Mouse (Mus musculus) cerebellum, postnatal 4 days (tissue): ENCODE data around the gene Scfd2.

Source experiments
- DNase-seq, 2 experiments: peaks; one replicate each; pipeline ENCODE4 v3.0.0; 2022; ENCODE audit warnings: low spot score in 2 of 2, mixed read lengths in 1 of 2

The Scfd2 gene

DNA sequence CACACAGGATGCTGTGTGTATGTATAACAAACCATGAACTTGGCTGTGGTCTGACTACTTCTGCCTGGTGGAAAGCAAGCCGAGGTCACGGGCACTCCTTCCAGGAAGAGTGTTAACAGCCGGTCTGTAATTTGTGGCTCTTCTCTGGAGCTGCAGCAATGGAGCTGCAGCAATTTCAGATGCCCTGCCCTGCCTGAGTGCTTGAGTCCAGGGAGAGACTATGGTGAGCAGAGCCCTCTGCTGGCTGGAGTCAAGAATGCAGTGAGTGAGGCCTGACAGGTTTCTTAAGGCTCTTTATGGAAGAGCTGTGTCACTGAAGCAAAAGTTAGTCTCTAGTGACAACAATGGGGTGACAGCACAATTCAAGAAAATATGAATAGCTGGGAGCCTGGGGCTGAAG lies 253.8 kb downstream of the Scfd2 start:
- DNase-seq, result peak; percentile 84 to 92

DNA sequence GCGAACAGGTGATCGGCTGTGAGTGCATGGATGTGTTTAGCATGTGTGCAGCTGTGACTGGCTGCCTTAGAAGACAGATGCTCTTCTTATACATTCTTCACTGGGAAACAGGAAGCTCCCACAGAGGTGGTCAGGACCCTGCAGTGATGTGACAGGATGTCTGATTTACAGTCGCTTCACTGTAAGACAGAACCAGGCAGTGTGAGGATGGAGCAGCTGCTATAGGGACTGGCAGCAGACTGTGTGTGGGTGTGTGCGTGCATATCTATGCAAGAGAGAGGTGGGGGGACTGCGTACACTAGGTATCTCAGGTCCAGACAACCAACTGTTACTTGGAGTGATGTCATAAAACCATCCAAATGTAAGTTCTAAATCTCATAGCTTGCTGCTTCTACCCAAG lies 254.3 kb downstream of the Scfd2 start:
- no peak for DNase-seq

DNA sequence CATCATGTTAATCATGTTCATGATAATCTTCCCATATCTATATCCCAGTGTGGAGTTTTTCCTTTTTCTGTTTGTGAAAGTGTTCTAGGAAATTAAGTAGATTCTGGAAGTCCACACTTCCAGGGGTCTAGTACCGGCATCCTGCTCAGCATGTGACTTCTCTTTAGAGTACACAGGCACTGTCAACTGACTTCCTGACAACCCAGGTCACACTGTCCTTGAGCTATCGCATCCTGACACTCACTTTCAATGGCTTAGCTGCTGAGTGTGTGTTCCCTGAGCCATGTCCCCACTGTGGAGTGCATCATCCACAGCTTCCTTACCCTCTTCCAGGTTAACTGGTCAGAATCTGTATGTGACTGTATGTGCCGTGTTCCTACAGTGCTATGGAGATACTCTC lies 258.2 kb downstream of the Scfd2 start:
- no peak for DNase-seq

DNA sequence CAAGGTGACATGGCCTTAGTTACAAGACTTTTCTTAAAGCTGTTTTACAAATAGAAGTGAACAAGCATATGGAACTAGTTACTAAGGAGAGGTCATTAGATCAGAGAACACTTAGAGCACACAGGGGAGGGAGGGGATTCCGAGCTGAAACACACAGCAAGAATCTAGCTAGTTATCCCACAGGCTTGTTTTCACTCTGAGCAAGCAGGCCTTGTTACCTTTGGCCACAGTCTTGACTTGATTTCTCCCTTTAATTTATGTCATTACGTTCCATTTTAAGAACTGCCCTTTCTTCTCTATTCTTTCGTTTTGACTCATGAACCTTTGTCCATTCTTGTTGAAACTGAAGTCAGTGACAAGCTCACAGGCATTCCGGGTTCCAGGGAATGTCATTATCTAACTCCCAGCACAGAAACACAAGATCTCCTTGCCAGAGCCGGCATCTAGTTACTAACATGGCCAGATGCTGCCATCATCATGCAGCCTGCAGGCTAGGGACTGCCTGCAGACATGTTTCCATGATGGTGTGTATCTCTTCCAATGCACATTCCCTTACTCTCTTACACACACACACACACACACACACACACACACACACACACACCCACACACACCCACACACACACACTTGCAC lies 263.7 kb downstream of the Scfd2 start:
- DNase-seq, result no peak

DNA sequence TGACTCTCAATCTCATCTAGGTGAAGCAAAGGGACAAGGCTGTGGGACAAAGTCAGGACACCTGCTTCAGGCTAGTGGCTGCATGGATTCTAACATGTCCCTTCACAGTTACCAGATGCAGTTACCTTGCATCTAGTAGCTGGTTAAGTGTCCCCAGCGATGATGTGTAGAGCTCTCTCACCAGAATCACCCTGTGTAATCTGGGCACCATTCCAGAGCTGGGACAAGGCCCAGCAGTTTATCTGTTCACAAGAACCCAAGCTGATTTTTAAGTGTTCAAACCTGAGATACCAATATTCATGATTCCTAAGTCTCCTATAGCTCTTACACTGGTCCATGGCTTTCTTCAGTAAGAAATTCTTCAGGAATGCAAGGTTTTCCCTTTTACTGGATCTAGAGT lies 264.4 kb downstream of the Scfd2 start:
- no peak for DNase-seq

DNA sequence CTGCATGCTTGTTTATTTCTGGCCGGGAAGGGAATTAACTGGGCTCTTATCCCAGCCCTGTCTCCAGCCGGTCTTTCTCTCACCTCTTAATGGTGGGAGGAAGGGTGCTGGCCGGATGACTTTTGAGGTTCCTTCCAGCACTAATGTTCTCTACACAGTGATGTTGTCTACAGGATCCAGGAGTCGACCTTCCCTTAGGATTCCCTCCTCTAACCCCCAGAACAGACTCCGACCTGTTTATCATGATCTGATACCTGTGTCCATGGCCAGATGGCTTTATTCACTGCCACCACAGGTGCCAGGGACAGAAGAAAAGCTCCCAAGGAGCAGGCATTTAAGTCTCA lies 265.1 kb downstream of the Scfd2 start:
- no peak for DNase-seq

DNA sequence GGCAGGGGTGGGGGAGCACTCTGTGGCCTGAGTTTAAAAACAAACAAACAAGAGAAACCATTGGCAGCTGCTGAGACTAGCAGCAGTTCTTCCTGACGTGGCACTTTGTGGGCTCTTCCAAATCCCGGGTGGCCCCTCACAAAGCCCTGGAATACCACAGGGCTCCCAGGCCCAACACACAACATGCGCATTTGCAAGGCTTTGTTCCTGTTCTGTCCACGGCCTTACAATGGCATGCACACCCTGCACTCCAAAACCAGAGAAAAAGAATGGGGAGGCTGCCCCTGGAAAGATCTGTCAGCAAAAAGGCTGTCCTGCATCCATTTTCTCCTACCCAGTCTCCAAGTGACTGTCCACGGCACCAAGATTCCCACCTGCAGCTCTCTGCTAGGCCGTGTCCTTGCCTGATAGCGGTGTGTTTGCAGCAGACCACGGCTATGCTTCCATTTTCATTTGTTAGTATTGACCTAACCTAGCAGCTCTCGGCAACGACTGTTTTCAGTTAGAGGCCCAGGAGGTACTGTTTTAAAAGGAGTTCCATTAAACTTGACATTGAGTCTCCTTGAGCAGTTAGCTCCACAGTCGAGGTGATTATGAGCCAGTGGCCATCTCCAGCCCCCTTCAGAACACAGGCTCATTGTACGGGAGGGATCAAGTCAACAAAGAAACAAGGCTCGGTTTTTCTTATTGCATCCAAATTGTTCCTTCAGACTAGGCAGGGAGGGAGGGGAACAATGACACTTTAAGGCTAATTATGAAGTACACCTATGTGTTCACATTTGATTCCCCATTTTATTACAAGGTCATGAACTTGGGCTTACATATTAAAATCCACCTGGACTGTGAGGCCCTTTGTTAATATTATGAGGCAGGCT lies 265.7 kb downstream of the Scfd2 start:
- DNase-seq, result no peak

DNA sequence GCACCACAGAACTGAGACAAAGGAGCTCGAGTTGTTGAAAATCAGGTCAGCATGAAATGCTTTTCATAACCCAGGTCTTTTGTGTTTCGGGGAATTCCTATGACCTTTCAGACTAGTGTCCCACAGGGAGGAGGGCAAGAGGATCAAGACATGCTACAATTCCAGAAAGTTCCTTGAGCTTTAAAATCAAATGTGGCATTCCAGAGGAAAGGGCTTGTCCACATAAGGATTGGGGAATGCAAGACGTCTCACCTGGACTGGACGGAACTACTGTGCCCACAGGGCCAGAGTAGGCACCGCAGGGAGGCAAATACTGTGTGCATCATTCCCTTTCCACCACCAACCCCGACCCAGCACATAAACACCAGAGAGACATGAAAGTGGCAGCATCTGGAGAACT lies 266.4 kb downstream of the Scfd2 start:
- no peak for DNase-seq

DNA sequence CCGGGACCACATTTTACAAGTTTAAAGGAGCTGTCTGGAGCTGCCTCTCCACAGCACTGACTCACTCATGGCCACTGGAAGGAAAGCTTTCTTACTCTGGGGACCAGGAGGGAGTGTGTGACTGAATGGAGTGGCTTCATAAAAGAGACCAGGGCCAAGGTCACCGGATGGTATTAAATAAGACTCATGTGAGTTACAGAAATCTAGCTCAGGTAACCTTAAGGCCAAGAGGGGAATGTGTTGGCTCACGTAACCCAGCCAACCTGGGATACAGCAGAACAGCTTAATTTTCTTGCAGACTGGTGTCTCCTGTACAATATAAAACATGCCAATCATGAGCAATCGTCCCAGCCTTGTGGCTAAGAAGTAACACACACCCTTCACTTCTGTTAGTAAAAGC lies 267.0 kb downstream of the Scfd2 start:
- DNase-seq, result no peak

DNA sequence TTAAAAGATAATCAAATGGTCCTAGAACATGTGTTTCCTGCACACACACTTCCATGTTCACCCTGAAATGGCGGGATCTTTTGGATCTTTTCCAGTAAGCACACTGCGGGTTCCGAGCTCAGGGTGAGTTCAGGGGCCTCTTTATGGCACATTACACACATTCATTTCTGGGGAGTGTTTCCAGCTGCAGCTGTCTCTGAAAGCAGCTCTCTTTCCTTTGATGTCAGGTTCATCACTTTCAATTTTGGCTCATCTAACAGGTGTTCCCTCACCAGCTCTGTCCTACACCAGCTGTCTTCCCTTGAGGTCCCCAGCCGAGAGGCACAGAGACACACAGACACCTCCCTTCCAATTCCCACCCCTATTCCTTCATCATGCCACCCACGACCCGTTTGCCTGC lies 270.5 kb downstream of the Scfd2 start:
- no peak for DNase-seq

DNA sequence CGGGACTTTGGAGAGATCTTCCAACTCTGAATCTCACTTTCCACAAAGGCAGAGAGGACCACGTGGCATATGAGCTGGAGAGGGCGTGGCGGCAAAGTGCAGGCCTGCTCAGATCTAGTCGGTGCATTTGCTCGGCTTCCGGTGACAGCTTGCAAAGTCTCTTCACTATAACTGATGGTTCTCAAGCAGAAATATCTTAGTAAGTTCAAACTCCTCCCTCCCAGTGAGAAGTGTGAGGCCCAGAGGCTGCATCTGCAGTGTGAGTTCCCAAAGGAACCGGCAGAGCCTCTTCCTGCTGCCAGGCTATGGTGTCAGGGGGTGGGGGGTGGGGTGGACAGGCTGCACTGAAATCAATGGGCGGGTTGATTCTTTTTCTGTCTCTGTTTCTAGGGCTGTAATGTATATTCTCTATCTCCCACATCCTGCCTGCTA lies 271.2 kb downstream of the Scfd2 start:
- DNase-seq, result no peak

DNA sequence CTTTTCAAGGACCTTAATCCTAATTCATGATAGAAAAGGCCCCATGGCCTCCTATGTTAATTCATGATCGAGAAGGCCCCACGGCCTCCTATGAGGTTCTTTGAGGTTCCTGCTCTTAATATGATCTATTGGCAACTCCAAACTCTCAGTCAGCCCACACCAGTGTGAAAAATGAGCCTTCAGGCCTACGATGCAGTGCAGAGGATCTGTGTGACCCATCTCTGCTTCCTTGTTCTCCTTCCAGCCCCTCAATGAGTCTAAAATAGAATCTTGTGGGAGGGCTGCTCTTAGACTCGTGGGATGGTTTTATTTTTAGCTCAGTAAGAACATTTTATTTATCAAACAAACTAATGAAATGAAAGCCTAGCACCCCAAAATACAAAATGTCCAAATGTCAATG lies 274.9 kb downstream of the Scfd2 start:
- no peak for DNase-seq

DNA sequence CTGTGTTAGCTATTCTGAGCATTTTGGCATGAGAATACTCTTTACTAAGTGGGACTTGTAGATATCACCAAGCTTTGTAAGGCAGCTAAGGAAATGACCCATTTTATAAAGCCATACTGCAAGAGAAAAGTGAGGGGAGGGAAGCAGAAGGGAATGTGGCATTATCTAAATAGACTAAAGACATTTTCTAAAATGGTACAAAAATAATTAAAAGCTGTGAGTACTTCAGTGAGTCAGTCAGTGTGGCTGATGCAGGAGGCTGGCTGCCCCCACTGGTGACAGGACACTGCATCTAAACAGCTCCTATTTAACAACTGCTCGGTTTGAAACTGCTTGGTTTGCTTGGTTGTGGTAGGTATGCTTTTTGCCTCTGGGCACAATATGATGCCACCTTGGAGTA lies 276.6 kb downstream of the Scfd2 start:
- DNase-seq, result no peak

DNA sequence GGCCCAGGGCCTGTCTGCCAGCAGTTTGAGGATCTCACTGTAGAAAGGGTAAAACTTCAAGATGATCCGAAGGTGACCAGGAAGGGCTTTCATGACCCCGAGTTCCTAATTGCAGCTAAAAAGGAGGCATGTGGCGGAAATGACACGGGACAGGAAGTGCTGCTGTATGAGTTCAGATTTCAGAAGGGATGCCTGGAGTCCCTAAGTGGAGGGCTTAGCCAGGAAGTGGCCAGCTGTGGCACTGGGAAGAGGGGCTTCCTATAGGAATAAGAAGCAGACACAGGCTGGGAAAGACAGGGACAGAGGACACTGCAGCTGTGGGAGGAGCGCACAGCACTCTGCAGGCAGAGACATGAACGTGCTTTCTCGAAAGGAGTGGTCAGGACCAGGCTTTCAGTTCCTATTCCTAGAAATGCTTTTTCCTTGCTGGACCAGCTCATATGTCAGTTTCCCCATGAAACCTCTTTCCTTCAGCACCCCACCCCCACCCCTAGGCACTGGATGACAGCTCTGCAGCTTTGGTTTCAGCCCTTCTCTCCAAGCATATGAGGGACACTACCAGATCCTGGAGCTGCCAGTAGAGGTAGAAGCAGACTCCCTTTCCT lies 277.7 kb downstream of the Scfd2 start:
- DNase-seq, result no peak

DNA sequence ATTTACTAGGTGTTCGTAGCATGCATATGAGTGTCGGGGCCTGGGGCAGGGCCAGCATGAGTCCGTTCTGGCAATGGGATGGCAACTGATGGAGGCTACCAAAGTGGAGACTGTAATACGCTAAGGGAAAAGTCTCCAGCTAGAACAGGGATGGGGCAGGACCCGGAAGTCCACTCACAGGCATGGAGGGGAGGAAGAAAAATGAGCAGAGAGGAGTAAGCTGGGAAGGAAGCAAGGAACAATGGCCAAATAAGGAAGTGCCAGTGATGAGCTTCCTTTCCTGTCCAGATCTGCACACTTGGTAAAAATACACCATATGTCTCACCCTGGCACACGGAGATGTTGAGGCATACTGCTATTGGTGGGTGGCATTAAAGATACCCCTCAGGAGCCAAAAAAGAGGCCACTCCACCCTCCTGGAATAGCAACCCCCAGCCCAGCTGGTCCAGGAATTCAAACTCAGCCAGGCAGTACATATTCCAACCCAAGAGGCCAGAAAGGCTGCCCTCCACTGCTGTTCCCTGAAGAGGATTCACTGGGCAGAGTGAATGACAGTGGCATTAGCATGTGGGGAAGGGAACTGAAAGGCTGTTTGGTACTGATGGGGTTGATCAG lies 278.8 kb downstream of the Scfd2 start:
- peak in 1 of 2 experiments; percentile 43 for DNase-seq

DNA sequence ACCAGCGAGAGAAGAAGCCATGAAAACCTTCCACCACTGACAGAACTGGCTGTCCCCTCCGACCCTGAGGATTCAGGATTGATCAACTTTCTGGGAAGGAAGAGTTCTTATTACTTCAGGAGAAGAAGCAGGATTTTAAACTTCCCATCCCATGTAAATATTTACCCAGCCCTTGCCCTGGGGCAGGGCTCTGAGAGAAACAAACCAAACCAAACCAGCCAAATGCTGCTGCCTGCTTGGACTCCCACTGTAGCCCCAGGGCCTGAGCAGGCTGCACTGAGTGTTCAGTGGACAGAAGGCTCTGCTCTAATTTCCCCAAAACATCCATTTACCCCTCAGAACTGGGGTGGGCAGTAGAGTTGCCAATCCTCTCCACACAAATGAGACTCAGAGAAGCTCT lies 280.6 kb downstream of the Scfd2 start:
- no peak for DNase-seq

DNA sequence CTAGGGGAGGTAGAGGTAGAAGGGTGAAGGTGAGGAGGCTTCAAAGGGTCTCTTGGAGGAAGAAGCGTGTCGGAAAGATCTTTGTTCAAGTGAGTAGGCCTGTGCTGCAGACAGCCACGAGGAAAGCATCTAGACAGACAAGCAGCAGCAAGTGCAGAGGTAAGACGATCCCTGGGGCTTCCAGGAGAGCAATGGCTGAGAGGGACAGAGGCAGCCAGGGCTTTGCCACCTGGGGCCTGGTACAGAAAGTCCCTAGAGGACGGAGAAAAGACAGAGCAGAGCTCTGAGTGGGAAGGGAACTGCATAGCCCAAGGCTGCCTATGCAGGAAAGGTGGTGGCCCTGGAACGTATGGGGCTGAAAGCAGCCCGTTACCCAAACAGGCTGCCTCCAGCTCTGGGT lies 281.3 kb downstream of the Scfd2 start:
- no peak for DNase-seq

DNA sequence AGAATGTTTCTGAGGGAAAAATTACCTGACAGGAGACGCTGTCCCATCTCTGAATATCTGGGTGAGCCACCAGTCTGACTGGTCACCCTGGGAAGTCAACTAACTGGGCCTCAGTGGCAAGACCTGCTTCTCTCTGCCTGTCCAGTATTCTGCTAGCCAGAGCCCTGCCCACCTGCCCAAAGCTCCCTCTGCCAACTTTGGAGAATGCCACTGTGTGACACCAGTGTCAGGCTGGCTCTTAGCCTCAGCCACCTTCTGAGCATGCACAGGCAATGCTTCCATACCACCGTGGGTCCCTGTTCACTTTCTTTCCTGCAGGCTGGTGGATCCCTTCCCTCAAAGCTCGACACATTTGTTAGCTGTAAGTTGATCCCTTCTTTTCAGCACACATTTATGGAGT lies 281.8 kb downstream of the Scfd2 start:
- no peak for DNase-seq

DNA sequence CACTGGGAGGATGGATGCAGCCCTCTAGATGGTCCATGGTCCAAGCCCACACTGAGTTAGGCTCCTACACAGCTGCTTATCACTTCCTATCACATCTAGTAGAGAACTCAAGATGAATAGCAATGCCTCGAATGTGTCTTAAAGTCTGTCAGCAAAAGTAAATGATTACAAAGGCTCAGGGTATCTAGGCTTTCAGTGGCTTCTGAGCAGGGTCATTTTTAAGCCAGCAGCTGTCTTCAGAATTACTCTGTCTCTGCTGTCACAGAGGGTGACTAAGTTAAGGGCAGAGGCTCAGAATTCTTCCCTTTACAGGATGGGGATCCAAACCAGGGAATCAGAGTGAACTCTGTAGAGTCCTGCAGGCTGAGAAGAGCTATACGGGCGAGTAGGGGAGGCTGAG lies 284.6 kb downstream of the Scfd2 start:
- DNase-seq, result no peak

DNA sequence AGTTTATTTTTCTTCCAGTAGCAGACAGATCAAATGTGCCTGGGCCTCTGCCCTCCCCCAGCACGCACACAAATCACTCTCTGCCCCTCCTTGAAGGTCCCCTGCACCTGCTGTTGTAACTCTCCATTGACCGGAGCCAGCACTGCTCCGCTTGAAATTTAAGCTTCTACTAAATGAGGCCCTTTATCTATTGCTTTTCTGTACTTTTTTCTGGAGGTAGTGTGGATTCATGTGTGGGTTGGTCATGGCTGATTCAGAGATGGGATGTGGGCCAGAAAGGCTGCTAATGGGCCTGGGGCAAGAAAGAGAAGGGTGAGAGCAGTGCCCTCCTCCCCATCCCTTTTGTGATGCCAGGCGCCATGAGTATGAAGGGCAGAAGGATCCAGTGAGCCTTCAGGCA lies 285.1 kb downstream of the Scfd2 start:
- DNase-seq, result no peak

DNA sequence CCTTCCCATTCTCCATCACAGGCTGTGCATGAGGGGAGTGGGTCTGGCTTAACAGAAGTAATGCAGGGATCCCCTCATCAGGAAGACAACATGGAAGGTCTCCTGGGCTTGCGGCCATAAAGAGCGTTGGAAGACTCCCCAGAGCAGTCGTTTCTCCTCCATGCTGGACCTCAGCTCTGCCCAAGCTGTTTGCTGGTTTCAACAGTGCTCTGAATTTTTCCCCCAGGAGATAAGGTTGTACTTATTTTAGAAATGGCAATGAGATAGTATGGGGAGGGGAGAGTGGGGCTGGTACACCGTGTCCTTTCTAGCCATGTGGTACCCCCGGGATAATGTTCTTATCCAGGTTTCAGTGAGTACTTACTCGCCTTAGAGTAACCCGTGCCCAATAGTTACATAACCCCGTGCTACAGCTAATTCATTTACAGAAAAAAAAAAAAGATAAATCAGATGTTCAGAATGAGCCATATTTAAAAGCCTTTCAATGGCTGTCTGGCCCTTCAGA lies 285.9 kb downstream of the Scfd2 start:
- no peak for DNase-seq

DNA sequence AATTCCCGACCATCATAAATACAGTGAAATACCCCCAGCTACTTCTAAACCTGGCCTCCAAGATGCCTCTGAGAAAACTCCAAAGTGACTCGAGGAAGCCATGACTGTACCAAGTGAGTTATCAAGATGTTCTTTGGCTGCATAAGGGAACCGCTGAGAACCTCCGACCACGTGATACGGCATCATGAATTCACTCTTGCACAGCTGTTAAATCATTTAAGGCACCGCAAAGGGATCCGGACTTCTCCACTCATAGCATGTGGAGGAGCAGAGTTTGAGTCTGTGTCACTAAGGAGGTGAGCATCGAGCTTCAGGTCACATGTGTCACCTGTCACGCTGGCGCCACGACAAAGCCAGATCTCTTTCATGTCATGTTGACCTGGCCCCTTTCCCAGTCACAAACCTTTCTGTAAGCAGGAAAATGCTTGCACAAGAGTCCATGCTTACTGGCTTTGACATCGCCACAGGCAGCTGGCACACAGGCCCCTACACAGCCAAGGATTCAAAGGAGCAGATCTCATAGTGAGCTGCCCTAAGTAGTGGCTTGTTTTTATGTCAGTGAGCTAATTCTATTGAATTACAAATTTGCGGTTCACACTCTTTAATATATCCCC lies 287.0 kb downstream of the Scfd2 start:
- peak in 1 of 2 experiments; percentile 44 for DNase-seq
